Mouse (Mus musculus) urinary bladder, postnatal 4 days (tissue): ENCODE measurements around the gene Phlda2.
A peak's percentile ranks its signal among the peaks of the same experiment; 100 is the strongest.
"Not testable (repeated sequence)": the region's sequence is repeated elsewhere in the genome, so short reads cannot be mapped to it uniquely, and the experiment has no call there.

ENCODE experiments used
- DNase-seq, 2 experiments: peaks; one replicate each; pipeline ENCODE4 v3.0.0; 2021 to 2022; ENCODE audit warnings: low spot score in 2 of 2

Gene Phlda2

GRCm38 (mm10) chr7:143502418-143503200 lies at the start of gene Phlda2:
Gene Phlda2 (minus strand): TSS chr7:143503150.
- peak in 1 of 2 experiments; percentile 36 for DNase-seq

DNA sequence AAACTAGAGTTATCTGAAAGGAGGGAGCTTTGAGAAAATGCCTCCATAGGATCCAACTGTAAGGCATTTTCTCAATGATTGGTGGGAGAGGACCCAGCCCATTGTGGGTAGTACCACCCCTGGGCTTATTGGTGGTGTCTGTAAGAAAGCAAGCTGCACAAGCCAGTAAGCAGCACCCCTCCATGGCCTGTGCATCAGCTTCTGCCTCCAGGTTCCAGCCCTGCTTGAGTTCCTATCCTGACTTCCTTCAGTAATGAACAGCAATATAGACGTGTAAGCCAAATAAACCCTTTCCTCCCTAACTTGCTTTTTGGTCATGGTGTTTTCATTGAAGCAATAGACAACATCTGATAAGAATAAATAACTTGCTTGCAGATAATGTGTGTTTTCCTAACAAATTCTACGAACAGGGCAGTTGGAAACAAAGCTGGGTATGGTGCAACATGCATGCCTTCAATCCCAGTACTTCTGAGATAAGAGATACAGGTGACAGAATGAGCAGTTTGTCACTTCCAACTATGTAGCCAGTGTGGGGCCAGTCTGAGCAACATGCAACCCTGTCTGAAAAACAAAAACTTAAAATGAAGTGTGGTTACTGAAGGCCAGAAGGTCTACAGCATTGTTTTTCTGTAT lies 46.8 kb upstream of the Phlda2 start:
- no peak for DNase-seq

DNA sequence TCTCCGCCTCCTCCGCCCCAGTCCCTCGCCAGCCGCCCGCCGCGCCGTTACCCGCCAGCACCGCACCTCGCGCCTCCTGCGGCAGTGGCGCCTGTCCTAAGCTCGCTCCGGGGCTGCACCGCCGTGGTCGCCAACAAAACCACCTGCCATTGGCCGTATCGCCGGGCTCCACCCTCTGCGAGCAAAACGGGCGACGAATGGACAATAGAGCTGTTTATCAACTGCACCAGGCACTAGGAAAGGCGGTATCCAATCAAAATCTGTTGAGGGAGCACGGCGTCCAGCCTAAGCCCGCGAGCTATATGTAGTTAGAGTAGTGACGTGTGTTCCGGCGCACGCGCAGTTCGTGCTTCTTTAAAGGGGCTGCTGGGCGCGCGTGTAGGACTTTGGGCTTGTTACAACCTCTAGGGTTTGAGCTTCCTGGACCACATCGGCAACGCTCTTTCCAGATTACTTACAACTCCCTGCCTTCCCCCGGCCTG lies 46.1 kb upstream of the Phlda2 start, which contains the start of gene Nap1l4:
Gene Nap1l4 (minus strand): TSS at position 131 of the 482 bp plus-strand sequence.
- peak; percentile 97 to 99 for DNase-seq

DNA sequence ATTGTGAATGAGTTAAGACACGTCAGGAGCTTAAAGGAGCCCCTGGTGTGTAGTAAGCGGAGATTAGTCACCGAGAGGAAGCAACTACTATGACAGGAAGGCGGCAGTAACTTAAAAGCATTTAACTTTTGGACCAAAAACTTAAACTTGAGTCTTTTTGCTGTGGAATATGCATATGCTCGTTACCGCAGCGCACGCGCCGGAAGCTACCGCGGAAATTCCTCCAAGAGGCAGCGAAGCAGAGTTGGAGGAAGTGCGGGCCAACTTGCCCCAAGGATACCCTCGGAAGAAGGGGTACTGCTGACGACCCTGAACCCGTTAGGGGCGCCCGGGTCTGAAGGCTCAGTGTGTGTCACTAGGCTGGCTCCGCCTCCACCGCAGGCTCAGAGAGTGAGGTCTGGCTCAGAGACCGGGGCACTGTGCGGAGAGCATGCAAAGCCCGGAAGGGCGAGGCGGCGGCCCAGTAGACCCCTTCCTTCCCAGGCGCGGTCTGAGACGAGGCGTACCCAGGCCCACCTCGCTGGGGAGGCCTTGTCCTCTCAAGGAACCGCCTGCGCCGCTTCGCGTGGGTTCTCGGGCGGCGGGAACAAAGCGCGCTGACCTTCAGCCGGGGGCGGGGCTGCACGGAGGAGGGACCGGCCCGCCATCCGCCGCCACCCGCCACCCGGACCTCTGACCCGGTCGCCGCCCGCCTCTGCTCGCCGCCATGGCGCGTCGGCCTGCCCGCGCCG lies 45.4 kb upstream of the Phlda2 start:
- DNase-seq, result peak in 1 of 2 experiments; percentile 60

DNA sequence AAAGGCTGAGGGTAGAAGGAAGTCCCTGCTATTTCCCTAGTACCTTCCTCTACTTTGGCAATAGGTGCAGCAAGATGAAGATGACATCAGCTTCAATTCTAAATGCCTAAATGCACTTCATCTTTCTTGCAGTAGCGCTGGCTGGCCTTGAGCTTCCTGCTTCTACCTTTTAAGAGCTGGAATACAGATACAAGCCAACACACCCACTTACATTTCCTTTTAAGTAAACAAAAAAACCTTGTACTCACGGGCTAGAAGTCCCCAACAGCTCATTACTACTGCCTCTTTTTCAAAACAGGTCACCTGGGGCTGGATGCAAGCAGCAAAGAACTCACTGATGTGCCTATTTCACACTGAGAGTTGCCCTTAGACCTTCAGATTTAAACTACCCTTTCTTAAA lies 43.6 kb upstream of the Phlda2 start:
- no peak for DNase-seq

- DNase-seq, result no peak
Observed at GRCm38 (mm10) chr7:143544368-143544767, 41.4 kb upstream of the Phlda2 start.

GRCm38 (mm10) chr7:143538671-143539070 lies 35.7 kb upstream of the Phlda2 start:
- no peak for DNase-seq

- DNase-seq, result not testable (repeated sequence)
Observed at GRCm38 (mm10) chr7:143538229-143538628, 35.3 kb upstream of the Phlda2 start.

- DNase-seq, result no peak
Observed at GRCm38 (mm10) chr7:143536251-143536650, 33.3 kb upstream of the Phlda2 start.

GRCm38 (mm10) chr7:143533284-143533683 lies 30.3 kb upstream of the Phlda2 start:
- DNase-seq, result no peak

- DNase-seq, result no peak
Observed at GRCm38 (mm10) chr7:143532410-143532809, 29.5 kb upstream of the Phlda2 start.

- DNase-seq, result no peak
Observed at GRCm38 (mm10) chr7:143519333-143519732, 16.4 kb upstream of the Phlda2 start.

DNA sequence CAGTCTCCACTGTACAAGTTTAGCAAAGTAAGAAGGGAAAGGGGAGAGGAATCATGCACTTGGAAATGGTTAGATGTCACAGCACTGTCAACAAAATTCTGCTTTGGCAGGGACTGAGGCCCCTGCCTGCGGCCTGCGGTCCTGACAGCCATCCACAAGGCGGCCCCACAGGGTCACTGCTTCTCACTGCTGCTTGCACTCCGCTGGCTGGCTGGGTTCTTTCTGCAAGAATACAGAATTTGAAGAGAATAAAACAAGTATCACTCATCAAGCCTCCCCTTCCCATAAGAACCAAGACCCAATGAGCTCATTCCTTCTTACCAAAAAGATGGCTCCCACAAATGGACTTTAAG lies 11.4 kb upstream of the Phlda2 start:
- DNase-seq, result no peak

GRCm38 (mm10) chr7:143513763-143514415 lies 10.9 kb upstream of the Phlda2 start:
- no peak for DNase-seq

GRCm38 (mm10) chr7:143511335-143511712 lies 8.4 kb upstream of the Phlda2 start:
- DNase-seq, result no peak

GRCm38 (mm10) chr7:143510593-143511334 lies 7.8 kb upstream of the Phlda2 start:
- DNase-seq, result no peak

GRCm38 (mm10) chr7:143509566-143509965 lies 6.6 kb upstream of the Phlda2 start:
- no peak for DNase-seq

DNA sequence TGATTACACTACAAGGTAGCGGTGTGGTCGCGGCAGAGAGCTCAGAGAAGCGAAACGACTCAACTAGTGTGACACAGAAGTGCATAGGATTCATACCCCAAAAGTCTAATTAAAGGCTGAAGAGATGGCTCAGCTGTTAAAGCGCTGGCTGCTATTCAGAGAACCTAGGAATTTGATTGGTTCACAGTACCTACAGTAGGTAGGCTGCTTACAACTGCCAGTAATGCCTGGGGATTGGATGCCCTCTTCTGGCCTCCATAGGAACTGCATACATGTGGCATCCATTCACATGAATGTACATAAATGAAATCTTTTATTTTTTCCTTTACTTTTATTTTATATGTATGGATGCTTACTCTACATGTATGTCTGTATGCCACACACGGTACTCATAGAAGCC lies 3.7 kb upstream of the Phlda2 start:
- no peak for DNase-seq

DNA sequence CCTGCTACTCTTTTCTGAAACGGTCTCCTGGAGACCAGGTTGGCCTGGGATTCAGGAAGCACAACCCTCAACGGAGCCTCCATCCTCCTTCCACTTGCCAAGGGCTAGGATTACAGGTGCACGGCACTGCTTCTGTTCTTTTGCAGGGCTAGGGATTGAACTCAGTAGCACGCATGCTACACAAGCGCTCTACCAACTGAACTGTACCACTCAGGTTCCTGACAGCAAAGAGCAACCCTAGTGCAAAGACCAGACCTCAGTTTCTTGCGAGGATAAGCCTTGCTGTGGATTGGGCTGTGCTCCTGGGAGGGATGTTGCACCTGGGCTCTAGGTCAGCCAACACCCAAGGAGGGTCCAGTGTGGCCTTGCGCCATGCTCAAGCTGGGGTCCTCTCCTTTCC lies 3.3 kb upstream of the Phlda2 start:
- no peak for DNase-seq

DNA sequence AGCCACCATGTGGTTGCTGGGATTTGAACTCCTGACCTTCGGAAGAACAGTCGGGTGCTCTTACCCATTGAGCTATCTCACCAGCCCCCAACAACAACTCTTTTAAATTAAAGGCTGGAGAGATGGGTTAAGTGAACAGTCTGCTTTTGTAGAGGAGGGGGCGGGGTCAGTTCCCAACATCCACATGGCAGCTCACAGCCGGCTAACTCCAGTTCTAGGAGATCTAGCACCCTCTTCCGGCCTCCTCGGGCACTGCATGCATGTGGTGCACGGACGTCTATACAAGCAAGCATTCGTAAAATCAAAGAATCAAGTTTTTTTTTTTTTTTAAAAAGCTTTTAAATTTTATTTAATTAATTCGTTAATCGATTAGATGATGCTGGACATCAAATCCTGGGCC lies 2.9 kb upstream of the Phlda2 start:
- peak; percentile 56 to 89 for DNase-seq

DNA sequence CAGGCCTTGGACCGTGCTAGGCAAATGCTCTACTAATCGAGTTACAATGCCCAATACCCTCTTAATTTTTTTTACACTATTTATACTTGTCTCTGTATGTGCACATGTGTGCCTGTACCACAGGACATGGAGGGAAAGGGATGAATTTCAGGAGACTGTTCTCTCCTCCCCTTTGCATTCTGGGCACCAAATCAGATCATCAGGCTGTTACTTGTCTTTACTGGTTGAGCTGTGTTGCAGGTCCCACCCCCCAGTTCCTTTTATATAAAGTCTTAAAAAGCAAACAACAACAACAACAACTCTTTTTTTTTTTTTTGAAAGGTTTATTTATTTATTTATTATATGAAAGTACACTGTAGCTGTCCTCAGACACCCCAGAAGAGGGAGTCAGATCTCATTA lies 2.5 kb upstream of the Phlda2 start:
- DNase-seq, result no peak
